Mouse (Mus musculus): Measurements from ENCODE around the gene Nat10. TPM values are rescaled to one million over a fixed set of nuclear protein-coding genes. Genes with fewer than 3 reads are reported as not detected.

The Nat10 gene
- polyA plus RNA-seq, 1 experiment from 2014 or later, result 20.8 TPM

DNA sequence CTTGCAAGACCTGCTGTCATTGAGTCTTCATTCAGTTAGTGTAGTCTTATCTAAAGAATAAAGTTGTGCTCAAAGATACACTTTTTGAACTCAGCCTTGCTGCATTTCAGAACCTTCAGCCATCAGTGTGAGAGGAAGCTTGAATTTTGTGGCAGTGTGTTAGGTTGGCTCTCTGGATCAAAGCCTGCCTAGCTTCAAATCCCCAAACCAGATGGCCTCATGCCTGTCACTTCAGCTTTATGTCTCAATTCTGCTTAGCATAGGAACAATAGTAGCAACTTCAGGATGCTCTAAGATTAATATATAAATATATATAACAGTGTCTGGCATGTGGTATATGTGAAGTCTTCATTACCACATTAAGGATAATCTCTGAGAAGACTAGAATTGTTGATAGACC lies 73.2 kb downstream of the Nat10 start:
- Histone ChIP-seq H3K4me1 (ENCODE audit: control insufficient read depth, insufficient read depth, low read length) (no peaks in the 10 kb centered on the region; the same call in none of the 2 replicates), H3K27me3 (ENCODE audit: control insufficient read depth, insufficient read depth, low read length) (no peaks in the 10 kb centered on the region), H3K9me3 (replicated peaks; ENCODE audit: control insufficient read depth, low read length) (no peaks in the 10 kb centered on the region), H3K27ac (replicated peaks; ENCODE audit: low read depth, low read length) (no peak overlapping the region), H3K9ac (replicated peaks; ENCODE audit: low read length) (no peak overlapping the region), H3K4me2 (ENCODE audit: low read depth, low read length) (no peak overlapping the region), H3K4me3 (ENCODE audit: low read depth, low read length) (no peak overlapping the region), H3K36me3 (replicated peaks; ENCODE audit: control insufficient read depth, insufficient read depth, low read depth, low read length) (no peaks in the 10 kb centered on the region)
- ATAC-seq (replicated peaks; ENCODE audit: insufficient number of reproducible peaks, low FRiP score, low TSS enrichment, low read depth) (no peak), DNase-seq (ENCODE audit: low spot score) (no peak)

DNA sequence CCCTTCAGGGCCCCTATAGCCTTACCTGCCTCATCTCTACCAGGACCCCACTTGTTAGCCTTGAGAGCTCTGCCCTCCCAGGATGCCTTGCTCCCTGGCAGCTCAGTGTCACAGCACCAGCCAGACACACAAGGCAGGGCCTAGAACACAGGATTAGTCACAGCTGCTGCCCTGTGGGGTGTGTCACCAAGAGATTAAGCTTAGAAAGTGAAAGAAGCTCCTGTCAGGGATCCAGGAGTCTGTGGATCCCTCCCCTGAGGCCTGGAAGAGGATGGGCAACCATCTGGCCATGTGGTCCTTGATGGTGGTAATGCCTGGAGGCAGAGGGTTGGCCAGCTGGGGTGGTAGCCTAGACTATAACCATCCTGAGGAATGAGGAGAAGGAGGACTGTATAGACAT lies 73.9 kb downstream of the Nat10 start:
- no peaks in the 10 kb centered on the region for H3K9me3 ChIP-seq (replicated peaks; ENCODE audit: control insufficient read depth, low read length)
- no peak overlapping the region for H3K9ac ChIP-seq (replicated peaks; ENCODE audit: low read length)
- no peak overlapping the region for H3K4me3 ChIP-seq (ENCODE audit: low read depth, low read length)
- H3K4me2 ChIP-seq (ENCODE audit: low read depth, low read length), result no peak overlapping the region
- H3K27me3 ChIP-seq (ENCODE audit: control insufficient read depth, insufficient read depth, low read length), result no peaks in the 10 kb centered on the region
- ATAC-seq (replicated peaks; ENCODE audit: insufficient number of reproducible peaks, low FRiP score, low TSS enrichment, low read depth) (no peak), DNase-seq (ENCODE audit: low spot score) (no peak)
- no peaks in the 10 kb centered on the region; the same call in none of the 2 replicates for H3K4me1 ChIP-seq (ENCODE audit: control insufficient read depth, insufficient read depth, low read length)
- H3K27ac ChIP-seq (replicated peaks; ENCODE audit: low read depth, low read length), result no peak overlapping the region
- H3K36me3 ChIP-seq (replicated peaks; ENCODE audit: control insufficient read depth, insufficient read depth, low read depth, low read length), result no peaks in the 10 kb centered on the region

DNA sequence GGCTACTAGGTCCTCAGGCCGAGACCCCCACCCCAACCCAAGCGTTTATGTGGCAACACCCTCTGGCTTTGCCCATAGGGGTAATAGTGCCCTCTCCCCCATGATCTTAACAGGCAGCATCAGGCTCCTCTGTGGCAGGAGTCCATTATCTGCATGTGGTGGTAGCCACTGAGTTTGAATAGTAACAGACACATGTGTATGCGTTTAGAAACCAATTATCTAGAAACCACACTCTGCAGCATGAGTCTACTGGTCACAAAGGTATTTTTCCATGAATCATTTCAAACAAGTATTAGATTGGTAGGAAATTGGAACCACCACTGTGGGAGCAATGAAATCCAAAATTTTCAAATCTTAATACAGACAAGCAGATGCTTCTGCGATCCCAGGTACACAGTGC lies 75.5 kb downstream of the Nat10 start:
- Histone ChIP-seq H3K27me3 (ENCODE audit: control insufficient read depth, insufficient read depth, low read length) (no peaks in the 10 kb centered on the region), H3K27ac (replicated peaks; ENCODE audit: low read depth, low read length) (peak overlapping the region; percentile 63), H3K9ac (replicated peaks; ENCODE audit: low read length) (no peak overlapping the region), H3K36me3 (replicated peaks; ENCODE audit: control insufficient read depth, insufficient read depth, low read depth, low read length) (no peaks in the 10 kb centered on the region), H3K4me3 (ENCODE audit: low read depth, low read length) (no peak overlapping the region), H3K4me2 (ENCODE audit: low read depth, low read length) (no peak overlapping the region), H3K4me1 (ENCODE audit: control insufficient read depth, insufficient read depth, low read length) (no peaks in the 10 kb centered on the region; the same call in none of the 2 replicates), H3K9me3 (replicated peaks; ENCODE audit: control insufficient read depth, low read length) (no peaks in the 10 kb centered on the region)
- 63% methylated on average over 4 of the region's 4 CpGs for WGBS
- ATAC-seq (replicated peaks; ENCODE audit: insufficient number of reproducible peaks, low FRiP score, low TSS enrichment, low read depth), result no peak
- no peak for DNase-seq (ENCODE audit: low spot score)

DNA sequence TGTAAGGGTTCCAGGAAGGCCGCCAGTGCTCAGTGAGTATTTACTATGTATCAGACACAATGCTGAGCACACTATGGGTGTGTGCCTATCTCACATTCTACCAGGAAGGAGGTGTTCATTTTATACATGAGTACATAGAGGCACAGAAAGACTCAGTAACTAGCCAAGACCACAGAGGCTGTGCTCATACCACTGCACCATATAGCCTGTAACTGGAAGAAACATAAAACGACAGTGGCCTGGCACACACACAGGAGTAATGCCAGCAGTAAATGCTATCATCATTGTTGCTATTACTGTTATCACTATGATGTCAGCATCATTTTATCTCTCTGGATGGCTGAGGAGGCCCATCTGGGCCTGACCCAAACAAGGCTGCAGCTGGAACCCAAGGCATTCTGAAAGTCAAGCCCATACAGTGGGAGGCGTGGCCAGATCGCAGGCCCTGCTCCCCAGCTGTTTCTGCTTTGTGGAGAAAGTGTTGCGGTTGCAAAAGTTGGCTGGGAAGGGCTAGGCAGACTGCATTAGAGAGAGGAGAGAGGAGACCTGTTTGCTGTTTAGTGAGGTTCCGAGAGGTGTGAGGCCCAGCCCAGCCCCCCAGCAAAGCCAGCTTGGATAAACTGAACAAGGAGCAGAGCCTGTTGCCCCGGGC lies 76.0 kb downstream of the Nat10 start:
- H3K9ac ChIP-seq (replicated peaks; ENCODE audit: low read length), result no peak overlapping the region
- peak; percentile 51; the same call in 1 of the 2 replicates for ATAC-seq (replicated peaks; ENCODE audit: insufficient number of reproducible peaks, low FRiP score, low TSS enrichment, low read depth)
- H3K4me3 ChIP-seq (ENCODE audit: low read depth, low read length), result no peak overlapping the region
- no peaks in the 10 kb centered on the region for H3K9me3 ChIP-seq (replicated peaks; ENCODE audit: control insufficient read depth, low read length)
- H3K4me1 ChIP-seq (ENCODE audit: control insufficient read depth, insufficient read depth, low read length), result no peaks in the 10 kb centered on the region; the same call in none of the 2 replicates
- 52% methylated on average over 7 of the region's 7 CpGs for WGBS
- no peaks in the 10 kb centered on the region for H3K36me3 ChIP-seq (replicated peaks; ENCODE audit: control insufficient read depth, insufficient read depth, low read depth, low read length)
- H3K27ac ChIP-seq (replicated peaks; ENCODE audit: low read depth, low read length), result peak overlapping the region; percentile 63
- H3K27me3 ChIP-seq (ENCODE audit: control insufficient read depth, insufficient read depth, low read length), result no peaks in the 10 kb centered on the region
- H3K4me2 ChIP-seq (ENCODE audit: low read depth, low read length), result no peak overlapping the region
- DNase-seq (ENCODE audit: low spot score), result peak; percentile 74

DNA sequence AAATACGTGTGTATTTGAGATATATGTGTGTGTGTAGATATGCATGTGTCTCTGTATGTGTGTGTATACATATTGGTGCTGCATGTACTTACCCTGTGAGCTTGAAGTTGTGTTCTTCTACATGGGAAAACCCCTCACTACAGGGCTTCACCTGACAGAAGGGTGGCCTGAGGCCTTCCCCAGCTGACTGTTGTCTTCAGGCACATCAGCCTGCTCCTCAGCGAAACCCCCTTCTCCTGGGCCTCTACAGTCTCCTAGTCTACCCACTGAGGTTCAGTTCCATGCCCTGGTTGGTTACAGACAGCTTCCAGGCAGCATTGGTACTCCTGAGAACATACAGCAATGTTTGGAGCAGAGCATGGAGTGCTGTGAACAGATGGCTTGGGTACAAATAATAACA lies 76.6 kb downstream of the Nat10 start:
- Histone ChIP-seq H3K4me2 (ENCODE audit: low read depth, low read length) (no peak overlapping the region), H3K27ac (replicated peaks; ENCODE audit: low read depth, low read length) (no peak overlapping the region), H3K4me3 (ENCODE audit: low read depth, low read length) (no peak overlapping the region), H3K9ac (replicated peaks; ENCODE audit: low read length) (no peak overlapping the region), H3K9me3 (replicated peaks; ENCODE audit: control insufficient read depth, low read length) (no peaks in the 10 kb centered on the region), H3K36me3 (replicated peaks; ENCODE audit: control insufficient read depth, insufficient read depth, low read depth, low read length) (no peaks in the 10 kb centered on the region), H3K27me3 (ENCODE audit: control insufficient read depth, insufficient read depth, low read length) (no peaks in the 10 kb centered on the region), H3K4me1 (ENCODE audit: control insufficient read depth, insufficient read depth, low read length) (no peaks in the 10 kb centered on the region; the same call in 1 of the 2 replicates)
- DNase-seq (ENCODE audit: low spot score) (no peak), ATAC-seq (replicated peaks; ENCODE audit: insufficient number of reproducible peaks, low FRiP score, low TSS enrichment, low read depth) (no peak)
- 98% methylated on average over 2 of the region's 2 CpGs for WGBS

DNA sequence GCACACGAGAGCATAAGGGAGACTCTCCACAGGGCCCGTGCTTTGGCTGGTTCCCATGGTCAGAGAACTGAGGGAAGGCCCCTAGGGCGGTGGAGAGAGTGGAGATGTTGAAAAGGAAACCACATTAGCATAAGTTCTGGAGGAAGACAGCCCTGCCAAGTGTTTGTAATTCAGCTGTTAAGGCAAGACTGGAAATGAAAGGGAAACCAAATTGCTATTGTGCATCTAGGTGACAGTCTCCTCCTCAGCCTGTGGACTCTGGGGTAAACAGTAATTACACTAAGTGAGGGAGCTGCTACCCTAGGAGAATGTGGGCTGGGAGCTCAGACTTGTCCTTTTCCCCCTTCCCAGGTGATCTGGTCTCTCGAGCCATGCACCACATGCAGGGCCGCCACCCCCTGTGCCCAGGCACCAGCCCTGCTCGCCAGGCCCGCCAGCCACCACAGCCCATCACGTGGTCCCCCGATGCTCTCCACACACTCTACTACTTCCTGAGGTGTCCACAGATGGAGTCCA lies 78.1 kb downstream of the Nat10 start:
- ATAC-seq (replicated peaks; ENCODE audit: insufficient number of reproducible peaks, low FRiP score, low TSS enrichment, low read depth), result no peak
- no peaks in the 10 kb centered on the region for H3K9me3 ChIP-seq (replicated peaks; ENCODE audit: control insufficient read depth, low read length)
- no peaks in the 10 kb centered on the region for H3K36me3 ChIP-seq (replicated peaks; ENCODE audit: control insufficient read depth, insufficient read depth, low read depth, low read length)
- H3K27me3 ChIP-seq (ENCODE audit: control insufficient read depth, insufficient read depth, low read length), result no peaks in the 10 kb centered on the region
- no peak overlapping the region for H3K27ac ChIP-seq (replicated peaks; ENCODE audit: low read depth, low read length)
- H3K4me3 ChIP-seq (ENCODE audit: low read depth, low read length), result no peak overlapping the region
- 83% methylated on average over 9 of the region's 9 CpGs for WGBS
- DNase-seq (ENCODE audit: low spot score), result no peak
- no peak overlapping the region for H3K9ac ChIP-seq (replicated peaks; ENCODE audit: low read length)
- no peaks in the 10 kb centered on the region; the same call in 1 of the 2 replicates for H3K4me1 ChIP-seq (ENCODE audit: control insufficient read depth, insufficient read depth, low read length)
- H3K4me2 ChIP-seq (ENCODE audit: low read depth, low read length), result no peak overlapping the region

DNA sequence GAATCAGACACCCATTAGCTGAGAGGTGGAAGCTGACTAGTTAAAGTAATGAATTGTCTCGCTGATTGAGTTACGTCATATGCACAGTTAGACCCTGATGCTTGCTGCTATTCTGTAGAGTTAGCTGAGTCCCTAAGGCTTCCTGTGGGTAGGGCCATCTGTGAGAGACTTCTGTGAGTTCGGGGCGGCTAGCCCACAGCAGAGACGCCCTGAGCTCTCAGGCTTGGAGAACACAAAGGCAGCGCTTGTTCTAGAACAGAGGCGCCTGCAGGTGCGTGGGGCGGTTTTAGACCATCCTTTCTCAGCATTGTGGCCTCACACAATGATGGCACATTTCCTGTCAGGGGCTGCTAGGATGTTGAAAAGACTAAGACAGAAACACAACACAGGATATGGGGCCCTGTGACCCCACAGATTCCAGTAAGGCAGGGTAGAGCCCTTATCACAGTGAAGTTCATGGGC lies 78.8 kb downstream of the Nat10 start:
- Histone ChIP-seq H3K36me3 (replicated peaks; ENCODE audit: control insufficient read depth, insufficient read depth, low read depth, low read length) (no peaks in the 10 kb centered on the region), H3K4me1 (ENCODE audit: control insufficient read depth, insufficient read depth, low read length) (no peaks in the 10 kb centered on the region; the same call in 1 of the 2 replicates), H3K4me3 (ENCODE audit: low read depth, low read length) (no peak overlapping the region), H3K9me3 (replicated peaks; ENCODE audit: control insufficient read depth, low read length) (no peaks in the 10 kb centered on the region), H3K4me2 (ENCODE audit: low read depth, low read length) (no peak overlapping the region), H3K27me3 (ENCODE audit: control insufficient read depth, insufficient read depth, low read length) (no peaks in the 10 kb centered on the region), H3K27ac (replicated peaks; ENCODE audit: low read depth, low read length) (no peak overlapping the region), H3K9ac (replicated peaks; ENCODE audit: low read length) (no peak overlapping the region)
- DNase-seq (ENCODE audit: low spot score) (no peak), ATAC-seq (replicated peaks; ENCODE audit: insufficient number of reproducible peaks, low FRiP score, low TSS enrichment, low read depth) (no peak)
- 72% methylated on average over 9 of the region's 9 CpGs for WGBS

DNA sequence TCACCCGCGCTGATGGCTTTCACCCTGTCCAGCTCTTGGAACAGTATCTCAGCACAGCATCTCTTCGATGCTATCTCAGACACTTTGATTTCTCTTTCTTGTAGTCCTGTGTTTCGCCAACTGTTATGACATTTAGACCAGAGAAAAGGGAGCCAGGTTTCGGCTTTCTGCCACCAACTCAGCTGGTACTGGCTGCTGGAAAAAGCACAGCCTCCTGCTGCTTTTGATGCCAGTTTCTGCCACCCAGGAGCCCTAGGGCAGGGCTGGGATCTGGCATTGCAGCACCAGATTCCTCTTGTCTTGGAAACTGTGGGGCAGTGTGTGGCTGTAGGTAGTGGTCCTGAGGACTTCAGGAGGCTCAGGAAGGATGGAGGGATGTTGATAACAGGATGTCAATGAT lies 79.9 kb downstream of the Nat10 start:
- Histone ChIP-seq H3K4me2 (ENCODE audit: low read depth, low read length) (no peak overlapping the region), H3K4me3 (ENCODE audit: low read depth, low read length) (no peak overlapping the region), H3K9ac (replicated peaks; ENCODE audit: low read length) (no peak overlapping the region), H3K27me3 (ENCODE audit: control insufficient read depth, insufficient read depth, low read length) (no peaks in the 10 kb centered on the region), H3K36me3 (replicated peaks; ENCODE audit: control insufficient read depth, insufficient read depth, low read depth, low read length) (no peaks in the 10 kb centered on the region), H3K27ac (replicated peaks; ENCODE audit: low read depth, low read length) (no peak overlapping the region), H3K9me3 (replicated peaks; ENCODE audit: control insufficient read depth, low read length) (no peaks in the 10 kb centered on the region), H3K4me1 (ENCODE audit: control insufficient read depth, insufficient read depth, low read length) (no peaks in the 10 kb centered on the region; the same call in none of the 2 replicates)
- ATAC-seq (replicated peaks; ENCODE audit: insufficient number of reproducible peaks, low FRiP score, low TSS enrichment, low read depth) (no peak), DNase-seq (ENCODE audit: low spot score) (no peak)
- WGBS, result 80% methylated on average over 5 of the region's 5 CpGs

Measured in embryonic facial prominence, embryonic 11.5 days (tissue).